ENCODE assay signal across 33 mouse cellular contexts in genomic region chr9:30756796-30757195, GRCm38 (mm10).
"Had no signal": no experiment of that assay in that cellular context is flagged by ENCODE, and none has a peak within 500 bp of the region (broad histone marks: within the 10 kb centered on the region; RNA-seq: fewer than 3 reads in every experiment).

No protein-coding gene starts in this region.

- DNase-seq: heart, postnatal 10 days; heart, postnatal 14 days; heart, postnatal 4 days; kidney, adult 11 months; kidney, adult 18-20 months; kidney, adult 2 months; kidney, adult 8-10 months; kidney, adult 9 months; kidney, postnatal 10 days; kidney, postnatal 14 days; kidney, postnatal 25 days; kidney, postnatal 36 days; kidney, postnatal 4 days; layer of hippocampus, adult 9-11 months; layer of hippocampus, postnatal 36 days had no signal

- H3K9me3 ChIP-seq: heart, embryonic 13.5 days; heart, embryonic 15.5 days; hindbrain, embryonic 10.5 days; hindbrain, embryonic 12.5 days; hindbrain, embryonic 13.5 days; hindbrain, embryonic 15.5 days; intestine, embryonic 15.5 days; kidney, embryonic 15.5 days had no signal

- H3K9ac ChIP-seq: heart, embryonic 13.5 days; heart, embryonic 15.5 days; hindbrain, embryonic 12.5 days; hindbrain, embryonic 13.5 days; hindbrain, embryonic 14.5 days; hindbrain, embryonic 15.5 days; intestine, embryonic 15.5 days; kidney, embryonic 15.5 days had no signal

- H3K4me3 ChIP-seq: heart, embryonic 13.5 days; heart, embryonic 15.5 days; hindbrain, embryonic 10.5 days; hindbrain, embryonic 12.5 days; hindbrain, embryonic 13.5 days; hindbrain, embryonic 15.5 days; intestine, embryonic 15.5 days; kidney, embryonic 15.5 days; layer of hippocampus, adult 2 months; left cerebral cortex, adult 2 months had no signal

- H3K27ac ChIP-seq: heart, embryonic 13.5 days; heart, embryonic 15.5 days; hindbrain, embryonic 10.5 days; hindbrain, embryonic 12.5 days; hindbrain, embryonic 13.5 days; hindbrain, embryonic 14.5 days; hindbrain, embryonic 15.5 days; hindbrain, postnatal 0 days; intestine, embryonic 15.5 days; kidney, embryonic 15.5 days; kidney, postnatal 0 days; layer of hippocampus, adult 2 months; left cerebral cortex, adult 2 months had no signal

- ATAC-seq: hindbrain, embryonic 16.5 days; hindbrain, postnatal 0 days; inflammation-experienced regulatory T-cells, adult 6 months; intestine, embryonic 15.5 days; intestine, embryonic 16.5 days; intestine, postnatal 0 days had no signal

- H3K4me1 ChIP-seq: heart, embryonic 13.5 days; heart, embryonic 15.5 days; hindbrain, embryonic 10.5 days; hindbrain, embryonic 12.5 days; hindbrain, embryonic 13.5 days; hindbrain, embryonic 15.5 days; intestine, embryonic 15.5 days had no signal

- H3K36me3 ChIP-seq: heart, embryonic 13.5 days; heart, embryonic 15.5 days; hindbrain, embryonic 10.5 days; hindbrain, embryonic 12.5 days; hindbrain, embryonic 13.5 days; hindbrain, embryonic 15.5 days; intestine, embryonic 15.5 days; kidney, embryonic 15.5 days had no signal

- H3K27me3 ChIP-seq: heart, embryonic 13.5 days; heart, embryonic 15.5 days; hindbrain, embryonic 12.5 days; hindbrain, embryonic 13.5 days; hindbrain, embryonic 15.5 days; intestine, embryonic 15.5 days; kidney, embryonic 15.5 days had no signal

- H3K4me2 ChIP-seq: heart, embryonic 11.5 days; heart, embryonic 13.5 days; heart, embryonic 15.5 days; hindbrain, embryonic 12.5 days; hindbrain, embryonic 13.5 days; hindbrain, embryonic 14.5 days; hindbrain, embryonic 15.5 days; intestine, embryonic 15.5 days; kidney, embryonic 15.5 days had no signal
